Mouse (Mus musculus): Measurements from ENCODE around the gene Ccnt2. TPM values are rescaled to one million over a fixed set of nuclear protein-coding genes. Genes with fewer than 3 reads are reported as not detected.

Gene Ccnt2
- 23.1 and 35.6 TPM in 2 replicates for polyA plus RNA-seq (2012; rRNA removed; ENCODE audit: low replicate concordance)

GRCm38 (mm10) chr1:127773803-127774500 lies at the start of gene Ccnt2:
Ccnt2 (plus strand) TSS chr1:127774164.

GRCm38 (mm10) chr1:127729096-127729495 lies 44.9 kb upstream of the Ccnt2 start, which contains the start of gene Acmsd:
Acmsd (plus strand) TSS chr1:127729413.

GRCm38 (mm10) chr1:127854486-127855222 lies 80.7 kb downstream of the Ccnt2 start, which contains the start of gene Map3k19:
Map3k19 (minus strand) TSS chr1:127855031.

Other genes with a start within 250 kb of the Ccnt2 start
- gene Tmem163, start 94.6 kb upstream of the Ccnt2 start, polyA plus RNA-seq (2012; rRNA removed; ENCODE audit: low replicate concordance): 0.33 TPM in 1 of 2 replicates, not detected in the other
- gene Acmsd, start 44.8 kb upstream of the Ccnt2 start, polyA plus RNA-seq (2012; rRNA removed; ENCODE audit: low replicate concordance): not detected in 2 replicates
- gene Map3k19, start 80.9 kb downstream of the Ccnt2 start, polyA plus RNA-seq (2012; rRNA removed; ENCODE audit: low replicate concordance): 0.09 and 0.33 TPM in 2 replicates
- gene Rab3gap1, start 94.6 kb downstream of the Ccnt2 start, polyA plus RNA-seq (2012; rRNA removed; ENCODE audit: low replicate concordance): 21.2 and 25.2 TPM in 2 replicates